Comparison of ENCODE assay signal across 23 mouse cellular contexts in genomic region chr11:86507991-86508390, GRCm38 (mm10).
"Had no signal": no experiment of that assay in that cellular context is flagged by ENCODE, and none has a peak within 500 bp of the region (broad histone marks: within the 10 kb centered on the region; RNA-seq: fewer than 3 reads in every experiment).

No protein-coding gene starts in this region.

- H3K27ac ChIP-seq: heart, adult 2 months; heart, embryonic 13.5 days; heart, embryonic 15.5 days; hindbrain, embryonic 10.5 days; hindbrain, embryonic 12.5 days; hindbrain, embryonic 14.5 days; intestine, embryonic 15.5 days; limb, embryonic 13.5 days; limb, embryonic 15.5 days; liver, embryonic 12.5 days; liver, embryonic 14.5 days had no signal

- H3K27me3 ChIP-seq: heart, embryonic 13.5 days; heart, embryonic 15.5 days; hindbrain, embryonic 12.5 days; intestine, embryonic 15.5 days; limb, embryonic 13.5 days; limb, embryonic 15.5 days; liver, embryonic 12.5 days had no signal

- H3K9me3 ChIP-seq: heart, embryonic 13.5 days; heart, embryonic 15.5 days; hindbrain, embryonic 10.5 days; hindbrain, embryonic 12.5 days; intestine, embryonic 15.5 days; limb, embryonic 13.5 days; limb, embryonic 15.5 days; liver, embryonic 12.5 days had no signal

- H3K4me1 ChIP-seq: heart, embryonic 15.5 days; hindbrain, embryonic 10.5 days; hindbrain, embryonic 12.5 days; intestine, embryonic 15.5 days; limb, embryonic 13.5 days; limb, embryonic 15.5 days; liver, embryonic 12.5 days had no signal

- H3K4me3 ChIP-seq: heart, adult 2 months; heart, embryonic 13.5 days; heart, embryonic 15.5 days; hindbrain, embryonic 10.5 days; hindbrain, embryonic 12.5 days; intestine, embryonic 15.5 days; limb, embryonic 13.5 days; limb, embryonic 15.5 days; liver, embryonic 12.5 days had no signal

- DNase-seq: gastrocnemius, postnatal 14 days; gastrocnemius, postnatal 36 days; heart, adult 11 months; heart, adult 2 months; heart, postnatal 4 days; kidney, adult 18-20 months; kidney, adult 8-10 months; kidney, postnatal 10 days; kidney, postnatal 25 days; kidney, postnatal 4 days; layer of hippocampus, adult 9-11 months; layer of hippocampus, postnatal 36 days; left cerebral cortex, postnatal 4 days had no signal

- H3K9ac ChIP-seq: heart, embryonic 13.5 days; heart, embryonic 15.5 days; hindbrain, embryonic 12.5 days; hindbrain, embryonic 14.5 days; intestine, embryonic 15.5 days; limb, embryonic 13.5 days; limb, embryonic 15.5 days; liver, embryonic 12.5 days; liver, embryonic 14.5 days had no signal
